Mouse (Mus musculus): ENCODE measurements around the gene Cped1. TPM values are rescaled to one million over a fixed set of nuclear protein-coding genes. Genes with fewer than 3 reads are reported as not detected.

Cped1 gene
- polyA plus RNA-seq, 1 experiment, result 0.79 TPM

- H3K4me3 ChIP-seq, result no peak overlapping the region
- TF ChIP-seq SRF (IDR thresholded peaks at IDR 0.05; ENCODE audit: control insufficient read depth, insufficient read length, low read depth) (no peak), CEBPB (IDR thresholded peaks at IDR 0.05; ENCODE audit: insufficient read depth, poor library complexity, severe bottlenecking) (no peak), POLR2AphosphoS2 (IDR thresholded peaks at IDR 0.05; ENCODE audit: insufficient read length, low read depth) (no peak), TCF12 (IDR thresholded peaks at IDR 0.05; ENCODE audit: insufficient read depth, poor library complexity, severe bottlenecking) (no peak), MYOD1 (IDR thresholded peaks at IDR 0.05; ENCODE audit: control insufficient read depth in 1 of 3, insufficient read length in 2 of 3, low read depth in 2 of 3) (no peak), TCF3 (IDR thresholded peaks at IDR 0.05; ENCODE audit: insufficient read length, low read depth) (no peak)
- no peaks in the 10 kb centered on the region for H3K27me3 ChIP-seq (ENCODE audit: control insufficient read depth, insufficient read depth, insufficient read length)
- H3K79me2 ChIP-seq (ENCODE audit: control insufficient read depth, insufficient read depth), result no peaks in the 10 kb centered on the region
- H3ac ChIP-seq (ENCODE audit: control insufficient read depth, insufficient read length), result no peak overlapping the region
- H3K36me3 ChIP-seq (ENCODE audit: control insufficient read depth, insufficient read depth), result no peaks in the 10 kb centered on the region
- no peak overlapping the region for H3K4me2 ChIP-seq (ENCODE audit: low read depth)
These were observed 27.7 kb downstream of the Cped1 start for GRCm38 (mm10) chr6:22013394-22013793.

- Histone ChIP-seq H3K27me3 (ENCODE audit: control insufficient read depth, insufficient read depth, insufficient read length) (no peaks in the 10 kb centered on the region), H3ac (ENCODE audit: control insufficient read depth, insufficient read length) (no peak overlapping the region), H3K4me2 (ENCODE audit: low read depth) (no peak overlapping the region), H3K4me3 (no peak overlapping the region), H3K79me2 (ENCODE audit: control insufficient read depth, insufficient read depth) (no peaks in the 10 kb centered on the region), H3K36me3 (ENCODE audit: control insufficient read depth, insufficient read depth) (no peaks in the 10 kb centered on the region)
- TF ChIP-seq MAX (IDR thresholded peaks at IDR 0.05; ENCODE audit: low read depth) (no peak), MYOD1 (IDR thresholded peaks at IDR 0.05; ENCODE audit: control insufficient read depth in 1 of 3, insufficient read length in 2 of 3, low read depth in 2 of 3) (no peak), USF1 (IDR thresholded peaks at IDR 0.05; ENCODE audit: low read depth) (no peak), SRF (IDR thresholded peaks at IDR 0.05; ENCODE audit: control insufficient read depth, insufficient read length, low read depth) (no peak), TCF3 (IDR thresholded peaks at IDR 0.05; ENCODE audit: insufficient read length, low read depth) (no peak), E2F4 (IDR thresholded peaks at IDR 0.05; ENCODE audit: insufficient read depth) (no peak), CEBPB (IDR thresholded peaks at IDR 0.05; ENCODE audit: insufficient read depth, poor library complexity, severe bottlenecking) (no peak), MYOG (IDR thresholded peaks at IDR 0.05; ENCODE audit: control insufficient read depth in 1 of 3, insufficient read depth in 1 of 3, insufficient read length in 2 of 3, low read depth in 2 of 3) (no peak), TCF12 (IDR thresholded peaks at IDR 0.05; ENCODE audit: insufficient read depth, poor library complexity, severe bottlenecking) (no peak), REST (IDR thresholded peaks at IDR 0.05; ENCODE audit: insufficient read depth, insufficient read length) (no peak), POLR2A (IDR thresholded peaks at IDR 0.05; ENCODE audit: insufficient read length, low read depth) (no peak), POLR2AphosphoS2 (IDR thresholded peaks at IDR 0.05; ENCODE audit: insufficient read length, low read depth) (no peak)
These were observed 28.7 kb downstream of the Cped1 start for GRCm38 (mm10) chr6:22014291-22014911.

- Histone ChIP-seq H3ac (ENCODE audit: control insufficient read depth, insufficient read length) (no peak overlapping the region), H3K79me2 (ENCODE audit: control insufficient read depth, insufficient read depth) (no peaks in the 10 kb centered on the region), H3K4me3 (no peak overlapping the region), H3K36me3 (ENCODE audit: control insufficient read depth, insufficient read depth) (no peaks in the 10 kb centered on the region), H3K27me3 (ENCODE audit: control insufficient read depth, insufficient read depth, insufficient read length) (no peaks in the 10 kb centered on the region), H3K4me2 (ENCODE audit: low read depth) (no peak overlapping the region)
- no peak for TF ChIP-seq POLR2A (IDR thresholded peaks at IDR 0.05; ENCODE audit: insufficient read length, low read depth)
- TF ChIP-seq MYOG (IDR thresholded peaks at IDR 0.05; ENCODE audit: control insufficient read depth in 1 of 3, insufficient read depth in 1 of 3, insufficient read length in 2 of 3, low read depth in 2 of 3), result no peak
- no peak for TF ChIP-seq CEBPB (IDR thresholded peaks at IDR 0.05; ENCODE audit: insufficient read depth, poor library complexity, severe bottlenecking)
- TF ChIP-seq USF1 (IDR thresholded peaks at IDR 0.05; ENCODE audit: low read depth), result no peak
These were observed 31.9 kb downstream of the Cped1 start for GRCm38 (mm10) chr6:22017631-22018030.

- Histone ChIP-seq H3K4me2 (ENCODE audit: low read depth) (no peak overlapping the region), H3K27me3 (ENCODE audit: control insufficient read depth, insufficient read depth, insufficient read length) (no peaks in the 10 kb centered on the region), H3K79me2 (ENCODE audit: control insufficient read depth, insufficient read depth) (no peaks in the 10 kb centered on the region), H3K36me3 (ENCODE audit: control insufficient read depth, insufficient read depth) (no peaks in the 10 kb centered on the region), H3K4me3 (no peak overlapping the region), H3ac (ENCODE audit: control insufficient read depth, insufficient read length) (no peak overlapping the region)
- no peak for TF ChIP-seq MYOG (IDR thresholded peaks at IDR 0.05; ENCODE audit: control insufficient read depth in 1 of 3, insufficient read depth in 1 of 3, insufficient read length in 2 of 3, low read depth in 2 of 3)
- TF ChIP-seq SRF (IDR thresholded peaks at IDR 0.05; ENCODE audit: control insufficient read depth, insufficient read length, low read depth), result no peak
- no peak for TF ChIP-seq CEBPB (IDR thresholded peaks at IDR 0.05; ENCODE audit: insufficient read depth, poor library complexity, severe bottlenecking)
- TF ChIP-seq TCF3 (IDR thresholded peaks at IDR 0.05; ENCODE audit: insufficient read length, low read depth), result no peak
- TF ChIP-seq POLR2A (IDR thresholded peaks at IDR 0.05; ENCODE audit: insufficient read length, low read depth), result no peak
- TF ChIP-seq TCF12 (IDR thresholded peaks at IDR 0.05; ENCODE audit: insufficient read depth, poor library complexity, severe bottlenecking), result no peak
- no peak for TF ChIP-seq REST (IDR thresholded peaks at IDR 0.05; ENCODE audit: insufficient read depth, insufficient read length)
- TF ChIP-seq POLR2AphosphoS2 (IDR thresholded peaks at IDR 0.05; ENCODE audit: insufficient read length, low read depth), result no peak
- TF ChIP-seq E2F4 (IDR thresholded peaks at IDR 0.05; ENCODE audit: insufficient read depth), result no peak
- no peak for TF ChIP-seq MAX (IDR thresholded peaks at IDR 0.05; ENCODE audit: low read depth)
- TF ChIP-seq USF1 (IDR thresholded peaks at IDR 0.05; ENCODE audit: low read depth), result no peak
- TF ChIP-seq MYOD1 (IDR thresholded peaks at IDR 0.05; ENCODE audit: control insufficient read depth in 1 of 3, insufficient read length in 2 of 3, low read depth in 2 of 3), result no peak
These were observed 33.2 kb downstream of the Cped1 start for GRCm38 (mm10) chr6:22018768-22019445.

- no peaks in the 10 kb centered on the region for H3K27me3 ChIP-seq (ENCODE audit: control insufficient read depth, insufficient read depth, insufficient read length)
- H3K79me2 ChIP-seq (ENCODE audit: control insufficient read depth, insufficient read depth), result no peaks in the 10 kb centered on the region
- no peak overlapping the region for H3K4me3 ChIP-seq
- TF ChIP-seq SRF (IDR thresholded peaks at IDR 0.05; ENCODE audit: control insufficient read depth, insufficient read length, low read depth) (no peak), MYOG (IDR thresholded peaks at IDR 0.05; ENCODE audit: control insufficient read depth in 1 of 3, insufficient read depth in 1 of 3, insufficient read length in 2 of 3, low read depth in 2 of 3) (no peak), USF1 (IDR thresholded peaks at IDR 0.05; ENCODE audit: low read depth) (no peak), E2F4 (IDR thresholded peaks at IDR 0.05; ENCODE audit: insufficient read depth) (no peak)
- no peak overlapping the region for H3ac ChIP-seq (ENCODE audit: control insufficient read depth, insufficient read length)
- H3K36me3 ChIP-seq (ENCODE audit: control insufficient read depth, insufficient read depth), result no peaks in the 10 kb centered on the region
- H3K4me2 ChIP-seq (ENCODE audit: low read depth), result no peak overlapping the region
These were observed 33.9 kb downstream of the Cped1 start for GRCm38 (mm10) chr6:22019637-22020036.
